Mouse (Mus musculus): ENCODE results near the gene Cd164.

Cd164 gene

GRCm38 (mm10) chr10:41552319-41552718 lies 33.1 kb downstream of the Cd164 start:
- DNase-seq: peak in 1 of 2 experiments; percentile 8

GRCm38 (mm10) chr10:41552847-41553589 lies 33.8 kb downstream of the Cd164 start:
- peak; percentile 27 to 42 for DNase-seq

- DNase-seq: no peak
Measured at GRCm38 (mm10) chr10:41553711-41554110, 34.5 kb downstream of the Cd164 start.

- no peak for DNase-seq
Measured at GRCm38 (mm10) chr10:41555081-41555480, 35.9 kb downstream of the Cd164 start.

- DNase-seq: no peak
Measured at GRCm38 (mm10) chr10:41558401-41558800, 39.2 kb downstream of the Cd164 start.

GRCm38 (mm10) chr10:41561701-41562395 lies 42.6 kb downstream of the Cd164 start:
- no peak for DNase-seq

GRCm38 (mm10) chr10:41565141-41565540 lies 45.9 kb downstream of the Cd164 start:
- peak in 1 of 2 experiments; percentile 5 for DNase-seq

GRCm38 (mm10) chr10:41568306-41568705 lies 49.1 kb downstream of the Cd164 start:
- DNase-seq: no peak

GRCm38 (mm10) chr10:41571065-41571464 lies 51.9 kb downstream of the Cd164 start:
- no peak for DNase-seq

- no peak for DNase-seq
Measured at GRCm38 (mm10) chr10:41572274-41572673, 53.1 kb downstream of the Cd164 start.

- DNase-seq: no peak
Measured at GRCm38 (mm10) chr10:41573190-41573589, 54.0 kb downstream of the Cd164 start.

- no peak for DNase-seq
Measured at GRCm38 (mm10) chr10:41575451-41576327, 56.5 kb downstream of the Cd164 start.

GRCm38 (mm10) chr10:41576328-41576833 lies 57.2 kb downstream of the Cd164 start:
- no peak for DNase-seq

GRCm38 (mm10) chr10:41578541-41578940 lies 59.3 kb downstream of the Cd164 start:
- no peak for DNase-seq

- no peak for DNase-seq
Measured at GRCm38 (mm10) chr10:41580441-41580840, 61.2 kb downstream of the Cd164 start.
